Mouse (Mus musculus): Measurements from ENCODE around the gene Rasgrf2. TPM values are rescaled to one million over a fixed set of nuclear protein-coding genes. Genes with fewer than 3 reads are reported as not detected.

The Rasgrf2 gene
- total and polyA plus RNA-seq, 3 experiments = 0.22 TPM; not detected in 2

DNA sequence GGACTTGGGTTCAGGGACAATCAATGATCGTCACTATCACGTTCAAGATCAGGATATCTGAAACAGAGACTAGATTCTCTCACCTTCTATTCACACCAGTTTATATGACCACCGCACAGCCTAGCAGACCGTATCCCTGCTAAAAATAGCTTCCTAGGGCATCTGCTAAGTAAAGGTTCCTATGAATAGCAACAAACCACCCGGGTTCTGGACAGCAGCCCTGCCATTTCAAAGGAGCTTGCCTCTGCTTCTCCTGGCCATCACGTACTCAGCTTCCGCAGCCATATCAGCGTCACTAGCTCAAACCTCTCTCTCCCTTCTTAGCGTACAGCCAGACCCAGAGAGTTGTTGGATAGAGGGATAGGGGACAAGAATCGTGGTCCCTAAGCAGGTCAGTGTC is 254.1 kb downstream of the Rasgrf2 start:
- Histone ChIP-seq H3K4me3 (ENCODE audit: low read depth, low read length) (no peak overlapping the region), H3K4me1 (ENCODE audit: insufficient read depth, low read depth, low read length) (no peaks in the 10 kb centered on the region), H3K9me3 (replicated peaks) (no peaks in the 10 kb centered on the region), H3K36me3 (replicated peaks) (no peaks in the 10 kb centered on the region), H3K27me3 (ENCODE audit: insufficient read depth, low read length) (peaks cover 24% of the 10 kb centered on the region)
- no peak for TF ChIP-seq GATA2 (IDR thresholded peaks at IDR 0.05; ENCODE audit: borderline replicate concordance, low read depth, low read length)
- TF ChIP-seq TAL1 (conservative IDR thresholded peaks at IDR 0.05; ENCODE audit: low read depth, low read length) = no peak
- TF ChIP-seq POLR2AphosphoS5 (IDR thresholded peaks at IDR 0.05; ENCODE audit: insufficient replicate concordance, low read depth, low read length) = no peak
- no peak for TF ChIP-seq GATA1 (IDR thresholded peaks at IDR 0.05; ENCODE audit: borderline replicate concordance, low read length)
- no peak for TF ChIP-seq CTCF (IDR thresholded peaks at IDR 0.05; ENCODE audit: low read depth, low read length)
- ATAC-seq (ENCODE audit: extremely low read depth, insufficient number of reproducible peaks, low FRiP score, poor library complexity, severe bottlenecking) (no peak), DNase-seq (ENCODE audit: low spot score) (no peak)

DNA sequence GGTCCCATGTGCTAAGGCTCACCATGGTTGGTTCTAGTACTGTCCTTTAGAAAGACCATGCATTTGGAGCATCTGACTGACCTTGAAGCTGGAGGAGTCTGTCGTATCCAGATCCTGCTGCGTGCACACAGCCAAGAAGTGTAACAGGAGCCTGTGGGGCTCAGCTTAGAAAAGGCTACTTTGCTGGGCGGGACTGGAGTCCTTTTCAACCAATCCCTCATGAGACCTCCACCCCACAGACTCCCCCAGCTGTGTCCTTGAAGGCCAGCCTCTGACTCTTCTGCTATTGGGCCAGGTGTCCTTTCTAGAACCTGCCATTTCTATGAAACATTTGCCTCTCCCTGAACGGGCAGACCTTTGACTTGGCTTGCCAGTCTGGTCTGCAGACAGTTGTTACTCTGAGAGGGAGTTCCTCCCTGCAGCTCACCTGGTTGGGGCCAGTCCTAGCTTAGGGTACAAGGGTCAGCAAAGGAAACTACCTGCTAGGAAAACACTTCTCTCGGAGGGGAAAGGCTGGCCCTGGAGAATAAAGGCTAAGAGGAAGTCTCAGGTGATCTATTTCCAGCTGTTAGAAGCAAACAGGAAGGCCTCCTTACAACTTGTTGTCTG is 254.6 kb downstream of the Rasgrf2 start, which contains the start of gene Ckmt2:
Gene Ckmt2 (minus strand): TSS at position 145 of the 609 bp plus-strand sequence.
- Histone ChIP-seq H3K36me3 (replicated peaks) (no peaks in the 10 kb centered on the region), H3K27me3 (ENCODE audit: insufficient read depth, low read length) (peaks cover 26% of the 10 kb centered on the region), H3K4me1 (ENCODE audit: insufficient read depth, low read depth, low read length) (no peaks in the 10 kb centered on the region), H3K4me3 (ENCODE audit: low read depth, low read length) (no peak within 1 kb of the TSS), H3K9me3 (replicated peaks) (no peaks in the 10 kb centered on the region)
- ATAC-seq (ENCODE audit: extremely low read depth, insufficient number of reproducible peaks, low FRiP score, poor library complexity, severe bottlenecking) (no peak), DNase-seq (ENCODE audit: low spot score) (no peak)
- TF ChIP-seq POLR2AphosphoS5 (IDR thresholded peaks at IDR 0.05; ENCODE audit: insufficient replicate concordance, low read depth, low read length) (no peak), TAL1 (conservative IDR thresholded peaks at IDR 0.05; ENCODE audit: low read depth, low read length) (no peak), GATA2 (IDR thresholded peaks at IDR 0.05; ENCODE audit: borderline replicate concordance, low read depth, low read length) (no peak), GATA1 (IDR thresholded peaks at IDR 0.05; ENCODE audit: borderline replicate concordance, low read length) (no peak), CTCF (IDR thresholded peaks at IDR 0.05; ENCODE audit: low read depth, low read length) (no peak)

DNA sequence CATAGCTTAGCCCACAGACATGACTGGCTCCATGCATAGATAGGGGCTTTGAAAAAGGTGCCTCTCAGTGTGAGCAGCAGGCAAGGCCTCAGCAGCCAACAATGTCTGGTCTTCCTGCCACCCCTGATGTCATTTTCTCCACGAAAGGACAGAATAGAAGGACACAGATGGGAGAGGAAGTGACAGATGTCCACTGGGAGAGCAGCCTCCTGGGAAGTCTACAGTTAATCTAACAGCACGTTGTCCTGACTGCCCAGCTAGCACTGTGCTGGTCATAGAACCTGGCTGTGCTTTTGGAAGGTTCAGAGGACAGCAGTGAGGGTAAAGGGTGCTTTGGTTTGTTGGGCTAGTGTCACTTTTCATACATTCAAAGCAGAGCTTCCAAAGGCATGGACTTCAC is 255.9 kb downstream of the Rasgrf2 start:
- Histone ChIP-seq H3K27me3 (ENCODE audit: insufficient read depth, low read length) (peaks cover 24% of the 10 kb centered on the region), H3K4me1 (ENCODE audit: insufficient read depth, low read depth, low read length) (no peaks in the 10 kb centered on the region), H3K9me3 (replicated peaks) (no peaks in the 10 kb centered on the region), H3K36me3 (replicated peaks) (no peaks in the 10 kb centered on the region), H3K4me3 (ENCODE audit: low read depth, low read length) (no peak overlapping the region)
- TF ChIP-seq POLR2AphosphoS5 (IDR thresholded peaks at IDR 0.05; ENCODE audit: insufficient replicate concordance, low read depth, low read length) (no peak), TAL1 (conservative IDR thresholded peaks at IDR 0.05; ENCODE audit: low read depth, low read length) (no peak), GATA1 (IDR thresholded peaks at IDR 0.05; ENCODE audit: borderline replicate concordance, low read length) (no peak), CTCF (IDR thresholded peaks at IDR 0.05; ENCODE audit: low read depth, low read length) (no peak), GATA2 (IDR thresholded peaks at IDR 0.05; ENCODE audit: borderline replicate concordance, low read depth, low read length) (no peak)
- DNase-seq (ENCODE audit: low spot score) (no peak), ATAC-seq (ENCODE audit: extremely low read depth, insufficient number of reproducible peaks, low FRiP score, poor library complexity, severe bottlenecking) (no peak)

DNA sequence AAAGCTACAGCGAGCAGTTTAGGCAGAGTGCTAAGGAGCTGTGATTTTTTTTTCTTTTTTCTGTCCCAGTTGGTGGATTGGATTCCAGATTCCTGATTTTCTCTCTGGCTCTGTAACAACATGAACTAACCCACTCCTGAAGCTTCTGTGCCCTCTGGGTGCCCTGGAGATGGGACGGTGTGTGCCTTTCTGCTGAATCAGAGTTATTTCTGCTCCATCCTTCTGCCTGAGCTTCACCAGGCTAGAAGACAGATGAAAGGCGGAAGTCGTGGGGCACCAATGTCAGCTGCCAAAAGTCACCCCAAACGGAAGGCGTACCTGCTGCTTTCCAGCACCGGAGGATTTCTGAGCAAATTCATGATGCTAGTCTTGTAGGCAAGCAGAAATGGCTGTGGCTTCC is 256.9 kb downstream of the Rasgrf2 start:
- Histone ChIP-seq H3K9me3 (replicated peaks) (no peaks in the 10 kb centered on the region), H3K4me3 (ENCODE audit: low read depth, low read length) (no peak overlapping the region), H3K4me1 (ENCODE audit: insufficient read depth, low read depth, low read length) (no peaks in the 10 kb centered on the region), H3K27me3 (ENCODE audit: insufficient read depth, low read length) (peaks cover 17% of the 10 kb centered on the region), H3K36me3 (replicated peaks) (no peaks in the 10 kb centered on the region)
- no peak for TF ChIP-seq GATA1 (IDR thresholded peaks at IDR 0.05; ENCODE audit: borderline replicate concordance, low read length)
- no peak for TF ChIP-seq POLR2AphosphoS5 (IDR thresholded peaks at IDR 0.05; ENCODE audit: insufficient replicate concordance, low read depth, low read length)
- no peak for TF ChIP-seq CTCF (IDR thresholded peaks at IDR 0.05; ENCODE audit: low read depth, low read length)
- no peak for TF ChIP-seq TAL1 (conservative IDR thresholded peaks at IDR 0.05; ENCODE audit: low read depth, low read length)
- TF ChIP-seq GATA2 (IDR thresholded peaks at IDR 0.05; ENCODE audit: borderline replicate concordance, low read depth, low read length) = no peak
- ATAC-seq (ENCODE audit: extremely low read depth, insufficient number of reproducible peaks, low FRiP score, poor library complexity, severe bottlenecking) = no peak
- no peak for DNase-seq (ENCODE audit: low spot score)

DNA sequence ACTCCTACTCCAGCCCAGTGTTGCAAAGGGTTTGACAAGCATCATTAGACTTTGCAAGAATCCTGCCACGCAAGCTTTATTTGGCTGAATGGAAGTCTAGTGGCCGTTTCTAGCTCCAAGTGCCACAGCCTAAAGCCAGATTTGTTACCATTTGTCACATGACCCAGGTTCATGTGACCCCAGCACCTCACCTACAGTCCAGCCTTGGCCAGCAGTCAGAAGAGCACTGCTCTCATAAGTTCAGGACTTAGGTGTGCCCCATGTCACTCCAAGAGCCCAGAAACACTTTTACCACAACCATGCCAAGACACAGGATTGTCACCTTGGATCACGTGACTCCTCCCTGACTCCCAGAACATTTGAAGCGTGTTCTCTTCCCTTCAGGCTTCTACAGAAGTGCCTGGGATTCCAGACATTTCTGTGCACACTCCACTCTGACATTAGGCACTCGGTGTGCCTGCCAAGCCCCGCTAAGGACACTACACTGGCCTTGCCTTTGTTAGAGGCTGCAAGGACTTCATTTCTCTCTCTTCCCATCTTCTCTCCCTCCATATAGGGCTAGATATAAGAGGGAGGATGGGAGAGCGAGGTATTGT is 257.6 kb downstream of the Rasgrf2 start:
- DNase-seq (ENCODE audit: low spot score) (no peak), ATAC-seq (ENCODE audit: extremely low read depth, insufficient number of reproducible peaks, low FRiP score, poor library complexity, severe bottlenecking) (no peak)
- H3K4me3 ChIP-seq (ENCODE audit: low read depth, low read length) = no peak overlapping the region
- no peaks in the 10 kb centered on the region for H3K4me1 ChIP-seq (ENCODE audit: insufficient read depth, low read depth, low read length)
- H3K27me3 ChIP-seq (ENCODE audit: insufficient read depth, low read length) = peaks cover 13% of the 10 kb centered on the region
- H3K36me3 ChIP-seq (replicated peaks) = no peaks in the 10 kb centered on the region
- no peaks in the 10 kb centered on the region for H3K9me3 ChIP-seq (replicated peaks)
- TF ChIP-seq CTCF (IDR thresholded peaks at IDR 0.05; ENCODE audit: low read depth, low read length) (no peak), TAL1 (conservative IDR thresholded peaks at IDR 0.05; ENCODE audit: low read depth, low read length) (no peak), GATA1 (IDR thresholded peaks at IDR 0.05; ENCODE audit: borderline replicate concordance, low read length) (no peak), POLR2AphosphoS5 (IDR thresholded peaks at IDR 0.05; ENCODE audit: insufficient replicate concordance, low read depth, low read length) (no peak), GATA2 (IDR thresholded peaks at IDR 0.05; ENCODE audit: borderline replicate concordance, low read depth, low read length) (no peak)

DNA sequence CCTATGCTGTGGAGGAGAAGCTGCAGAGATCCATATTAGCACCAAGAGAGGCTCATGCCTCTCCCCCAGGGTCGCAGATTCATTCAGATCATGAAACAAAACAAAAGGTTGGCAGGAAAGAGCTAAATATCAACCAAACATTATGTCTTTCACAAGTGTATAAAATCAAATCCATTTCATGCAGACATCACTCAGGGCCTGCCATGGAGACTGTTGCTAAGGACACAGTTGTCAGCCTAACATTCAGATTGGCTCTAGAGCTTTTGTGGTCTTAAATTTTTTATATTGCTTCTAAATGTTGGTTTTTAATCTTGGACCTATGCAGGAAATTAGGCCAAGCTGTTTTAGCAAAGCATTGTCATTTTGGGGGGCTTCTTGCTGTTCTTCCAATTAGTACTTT is 262.9 kb downstream of the Rasgrf2 start:
- no peaks in the 10 kb centered on the region for H3K36me3 ChIP-seq (replicated peaks)
- H3K4me1 ChIP-seq (ENCODE audit: insufficient read depth, low read depth, low read length) = no peaks in the 10 kb centered on the region
- H3K4me3 ChIP-seq (ENCODE audit: low read depth, low read length) = no peak overlapping the region
- no peaks in the 10 kb centered on the region for H3K9me3 ChIP-seq (replicated peaks)
- DNase-seq (ENCODE audit: low spot score) = no peak
- ATAC-seq (ENCODE audit: extremely low read depth, insufficient number of reproducible peaks, low FRiP score, poor library complexity, severe bottlenecking) = no peak
- TF ChIP-seq POLR2AphosphoS5 (IDR thresholded peaks at IDR 0.05; ENCODE audit: insufficient replicate concordance, low read depth, low read length) = no peak
- peaks cover 12% of the 10 kb centered on the region for H3K27me3 ChIP-seq (ENCODE audit: insufficient read depth, low read length)

All from G1E (cell line).